ENCODE assay signal across 24 mouse cellular contexts in the genomic region with DNA sequence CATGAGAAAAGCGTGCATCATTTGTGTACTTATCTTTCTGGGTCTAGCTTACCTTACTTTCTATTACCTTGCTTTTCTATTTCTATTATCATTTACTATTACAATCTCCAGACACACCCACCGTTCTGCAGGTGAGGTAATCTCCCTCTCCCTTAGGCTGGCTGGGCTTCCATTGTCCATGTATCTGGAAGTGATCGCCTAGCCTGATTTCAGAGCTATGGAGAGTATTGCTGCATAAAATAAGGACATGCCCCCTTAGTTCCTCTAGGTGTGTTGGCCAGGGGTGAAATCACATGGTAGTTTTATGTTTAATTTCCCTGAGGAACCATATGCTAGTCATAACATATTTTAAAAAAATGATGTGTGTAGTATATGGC. TPM values are rescaled to one million over a fixed set of nuclear protein-coding genes. Genes with fewer than 3 reads are reported as not detected.
"Had no signal": no experiment of that assay in that cellular context is flagged by ENCODE, and none has a peak within 500 bp of the region (broad histone marks: within the 10 kb centered on the region; RNA-seq: fewer than 3 reads in every experiment).

No protein-coding gene starts in this region.

- H3K9ac ChIP-seq: liver, postnatal 0 days; lung, embryonic 15.5 days; midbrain, embryonic 13.5 days; midbrain, embryonic 15.5 days; neural tube, embryonic 12.5 days; stomach, embryonic 15.5 days had no signal

- H3K4me3 ChIP-seq: lung, embryonic 15.5 days; megakaryocyte, embryonic 14.5 days; midbrain, embryonic 13.5 days; midbrain, embryonic 15.5 days; neural tube, embryonic 12.5 days; stomach, embryonic 15.5 days had no signal

- H3K27ac ChIP-seq: lung, embryonic 15.5 days; macrophage; midbrain, embryonic 13.5 days; midbrain, embryonic 15.5 days; neural tube, embryonic 12.5 days; stomach, embryonic 15.5 days; stomach, postnatal 0 days had no signal

- H3K27me3 ChIP-seq: lung, embryonic 15.5 days; megakaryocyte, embryonic 14.5 days; midbrain, embryonic 15.5 days; neural tube, embryonic 12.5 days; stomach, embryonic 15.5 days had no signal

- H3K4me1 ChIP-seq: lung, embryonic 15.5 days; megakaryocyte, embryonic 14.5 days; midbrain, embryonic 13.5 days; midbrain, embryonic 15.5 days; neural tube, embryonic 12.5 days; stomach, embryonic 15.5 days had no signal

- H3K36me3 ChIP-seq: lung, embryonic 15.5 days; midbrain, embryonic 13.5 days; midbrain, embryonic 15.5 days; neural tube, embryonic 12.5 days; stomach, embryonic 15.5 days had no signal

- H3K4me2 ChIP-seq: lung, embryonic 15.5 days; midbrain, embryonic 11.5 days; midbrain, embryonic 13.5 days; midbrain, embryonic 15.5 days; neural tube, embryonic 12.5 days; stomach, embryonic 15.5 days had no signal

- ATAC-seq: lung, postnatal 0 days; midbrain, embryonic 13.5 days; midbrain, embryonic 15.5 days had no signal

- DNase-seq: liver, postnatal 0 days; lung, adult 2 months; lung, postnatal 14 days; lung, postnatal 36 days; retina, postnatal 1 day; right cerebral cortex, adult 18-20 months; right cerebral cortex, postnatal 25 days; right cerebral cortex, postnatal 4 days; thymus, adult 2 months; thymus, postnatal 25 days; thymus, postnatal 4 days had no signal

- H3K9me3 ChIP-seq: lung, embryonic 15.5 days; megakaryocyte, embryonic 14.5 days; midbrain, embryonic 13.5 days; midbrain, embryonic 15.5 days; neural tube, embryonic 12.5 days; stomach, embryonic 15.5 days had no signal

RNA-seq across cellular contexts. Expression of a gene that starts 11.8 kb away (rescaled TPM):
- polyA plus RNA-seq: macrophage had no signal

RNA-seq across cellular contexts. Expression of a gene that starts 57.9 kb away (rescaled TPM):
- polyA plus RNA-seq: liver, postnatal 0 days; lung, adult 2 months; lung, embryonic 15.5 days; lung, postnatal 0 days; macrophage; midbrain, embryonic 11.5 days; midbrain, embryonic 13.5 days; neural tube, embryonic 12.5 days; neural tube, embryonic 14.5 days; spleen, adult 2 months; stomach, embryonic 15.5 days; stomach, postnatal 0 days; thymus, adult 2 months; urinary bladder, adult 2 months had no signal
